Mouse (Mus musculus): Measurements from ENCODE around the gene Ugt1a9.
"Not testable (repeated sequence)": the region's sequence is repeated elsewhere in the genome, so short reads cannot be mapped to it uniquely, and the experiment has no call there.

The Ugt1a9 gene

DNA sequence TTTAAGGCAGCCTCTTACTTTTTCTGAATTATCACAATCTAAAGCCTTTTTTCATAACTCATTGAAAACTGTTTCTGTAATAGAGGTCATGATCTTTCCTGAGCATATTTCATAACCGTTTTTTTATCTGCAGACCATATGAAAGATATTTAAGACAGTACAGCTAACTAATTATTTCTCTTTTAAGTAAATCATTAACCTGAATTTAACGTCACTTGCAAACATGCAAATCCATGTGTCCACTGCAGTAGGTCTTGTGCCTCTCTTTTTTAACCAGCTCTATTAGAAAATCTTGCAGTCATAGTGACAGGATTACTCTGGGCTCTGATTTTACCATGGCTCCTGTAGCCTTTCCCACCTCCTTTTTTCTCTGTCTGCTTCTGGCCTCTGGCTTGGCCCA lies at the start of gene Ugt1a9:
Gene Ugt1a9 (plus strand): TSS at position 306 of the 400 bp plus-strand sequence.
- no peak for DNase-seq (ENCODE audit: extremely low read depth, low read depth)

DNA sequence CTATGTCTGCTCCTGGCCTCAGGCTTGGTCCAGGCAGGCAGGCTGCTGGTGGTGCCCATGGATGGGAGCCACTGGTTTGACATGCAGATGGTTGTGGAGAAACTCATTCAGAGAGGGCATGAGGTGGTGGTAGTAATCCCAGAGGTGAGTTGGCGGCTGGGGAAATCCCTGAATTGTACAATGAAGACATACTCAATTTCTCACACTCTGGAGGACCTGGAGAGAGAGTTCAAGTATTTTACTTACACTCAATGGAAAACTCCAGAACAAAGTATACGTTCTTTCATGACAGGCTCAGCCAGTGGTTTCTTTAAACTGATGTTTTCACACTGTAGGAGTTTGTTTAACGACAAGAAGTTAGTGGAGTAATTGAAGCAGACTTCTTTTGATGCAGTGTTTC lies 45.4 kb upstream of the Ugt1a9 start:
- not testable (repeated sequence) for DNase-seq (ENCODE audit: extremely low read depth, low read depth)

DNA sequence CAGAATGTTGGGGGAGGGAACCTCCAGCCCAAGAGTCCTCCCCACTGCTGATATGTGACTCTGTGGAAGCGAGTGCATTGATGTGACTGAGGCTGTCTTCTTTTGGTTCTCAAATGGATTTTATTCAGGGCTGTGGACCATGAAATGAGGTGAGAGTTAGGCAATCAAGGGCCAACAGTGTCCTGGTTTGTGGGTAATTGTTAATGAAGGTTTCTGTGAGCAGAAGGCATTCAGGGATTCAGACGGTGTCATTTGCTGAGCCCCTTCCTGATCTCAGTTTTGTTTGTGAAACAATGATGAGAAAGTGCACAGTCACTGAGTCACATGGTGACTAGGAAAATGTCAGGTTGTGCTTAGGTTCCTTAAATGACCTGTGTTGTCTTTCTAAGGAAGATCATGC lies 27.6 kb upstream of the Ugt1a9 start:
- DNase-seq (ENCODE audit: extremely low read depth, low read depth): not testable (repeated sequence)

DNA sequence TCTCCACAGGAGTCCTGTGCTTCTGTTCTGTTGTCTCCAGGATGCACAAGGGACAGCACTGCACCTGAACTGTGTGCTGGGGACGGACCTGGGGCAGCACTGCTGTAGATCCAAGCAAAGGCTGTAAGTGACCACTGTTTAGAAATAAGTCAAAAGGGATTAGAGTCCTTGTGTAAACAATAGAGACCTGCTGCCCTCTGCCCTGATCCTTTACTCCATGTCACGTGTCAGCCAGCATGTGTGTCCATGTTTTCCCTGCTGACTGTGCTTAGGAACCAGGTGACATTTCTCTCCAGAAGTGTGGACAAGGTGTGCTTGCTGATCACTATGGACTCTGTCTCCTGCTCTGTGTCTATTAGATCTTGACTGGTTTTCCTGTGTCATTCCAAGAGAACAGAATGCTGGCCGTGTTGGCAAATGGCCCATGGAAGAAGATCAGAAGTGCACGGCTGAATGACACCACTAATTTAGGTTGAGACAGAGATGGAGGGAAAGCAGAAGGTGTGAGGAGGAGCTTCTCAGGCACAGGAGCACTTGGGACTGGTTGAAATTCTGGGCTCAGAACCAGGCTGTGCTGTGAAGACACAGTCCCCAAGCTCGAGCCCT lies 25.7 kb upstream of the Ugt1a9 start:
- not testable (repeated sequence) for DNase-seq (ENCODE audit: extremely low read depth, low read depth)

DNA sequence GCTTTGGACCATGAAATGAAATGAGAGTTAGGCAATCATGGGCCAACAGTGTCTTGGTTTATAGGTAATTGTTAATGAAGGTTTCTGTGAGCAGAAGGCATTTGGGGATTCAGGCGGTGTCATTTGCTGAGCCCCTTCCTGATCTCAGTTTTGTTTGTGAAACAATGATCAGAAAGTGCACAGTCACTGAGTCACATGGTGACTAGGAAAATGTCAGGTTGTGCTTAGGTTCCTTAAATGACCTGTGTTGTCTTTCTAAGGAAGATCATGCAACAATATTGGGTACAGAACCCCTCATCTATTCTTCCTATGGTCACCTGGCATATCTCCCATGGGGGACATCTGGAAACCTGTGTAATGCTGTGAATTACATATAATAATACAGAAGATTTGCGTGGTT lies 23.2 kb upstream of the Ugt1a9 start:
- not testable (repeated sequence) for DNase-seq (ENCODE audit: extremely low read depth, low read depth)

DNA sequence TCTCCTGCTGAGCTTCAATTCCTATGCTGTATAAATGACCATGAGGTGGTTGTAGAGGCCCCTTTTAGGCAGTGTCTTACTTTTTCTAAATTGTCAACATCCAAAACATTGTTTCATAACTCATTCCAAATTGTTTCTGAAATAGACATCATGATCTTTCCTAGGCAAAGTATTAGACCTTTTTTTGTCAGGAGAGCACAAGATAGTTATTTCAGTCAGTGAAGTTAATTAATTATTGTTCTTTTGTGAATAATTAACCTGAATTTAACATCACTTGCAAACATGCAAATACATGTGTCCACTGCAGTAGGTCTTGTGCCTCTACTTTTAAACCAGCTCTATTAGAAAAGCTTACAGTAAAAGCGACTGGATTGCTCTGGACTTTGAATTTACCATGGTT lies 15.5 kb upstream of the Ugt1a9 start, which contains the start of gene Ugt1a10:
Gene Ugt1a10 (plus strand): TSS at position 301 of the 400 bp plus-strand sequence.
- no peak for DNase-seq (ENCODE audit: extremely low read depth, low read depth)

DNA sequence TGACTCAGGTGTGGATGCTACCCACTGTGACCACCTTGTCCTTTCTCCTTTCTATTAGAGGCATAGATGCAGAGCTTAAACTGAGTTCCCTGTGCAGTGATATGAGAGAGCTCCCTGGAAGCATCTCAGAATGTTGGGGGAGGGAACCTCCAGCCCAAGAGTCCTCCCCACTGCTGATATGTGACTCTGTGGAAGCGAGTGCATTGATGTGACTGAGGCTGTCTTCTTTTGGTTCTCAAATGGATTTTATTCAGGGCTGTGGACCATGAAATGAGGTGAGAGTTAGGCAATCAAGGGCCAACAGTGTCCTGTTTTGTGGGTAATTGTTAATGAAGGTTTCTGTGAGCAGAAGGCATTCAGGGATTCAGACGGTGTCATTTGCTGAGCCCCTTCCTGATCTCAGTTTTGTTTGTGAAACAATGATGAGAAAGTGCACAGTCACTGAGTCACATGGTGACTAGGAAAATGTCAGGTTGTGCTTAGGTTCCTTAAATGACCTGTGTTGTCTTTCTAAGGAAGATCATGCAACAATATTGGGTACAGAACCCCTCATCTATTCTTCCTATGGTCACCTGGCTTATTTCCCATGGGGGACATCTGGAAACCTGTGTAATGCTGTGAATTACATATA lies 4.0 kb upstream of the Ugt1a9 start:
- DNase-seq (ENCODE audit: extremely low read depth, low read depth): not testable (repeated sequence)

DNA sequence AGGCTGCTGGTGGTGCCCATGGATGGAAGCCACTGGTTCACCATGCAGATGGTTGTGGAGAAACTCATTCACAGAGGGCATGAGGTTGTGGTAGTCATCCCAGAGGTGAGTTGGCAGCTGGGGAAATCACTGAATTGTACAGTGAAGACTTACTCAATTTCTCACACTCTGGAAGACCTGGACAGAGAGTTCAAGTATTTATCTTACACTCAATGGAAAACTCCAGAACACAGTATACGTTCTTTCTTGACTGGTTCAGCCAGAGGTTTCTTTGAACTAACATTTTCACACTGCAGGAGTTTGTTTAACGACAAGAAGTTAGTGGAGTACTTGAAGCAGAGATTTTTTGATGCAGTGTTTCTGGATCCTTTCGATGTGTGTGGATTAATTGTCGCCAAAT lies 302 bp downstream of the Ugt1a9 start:
- no peak for DNase-seq (ENCODE audit: extremely low read depth, low read depth)

DNA sequence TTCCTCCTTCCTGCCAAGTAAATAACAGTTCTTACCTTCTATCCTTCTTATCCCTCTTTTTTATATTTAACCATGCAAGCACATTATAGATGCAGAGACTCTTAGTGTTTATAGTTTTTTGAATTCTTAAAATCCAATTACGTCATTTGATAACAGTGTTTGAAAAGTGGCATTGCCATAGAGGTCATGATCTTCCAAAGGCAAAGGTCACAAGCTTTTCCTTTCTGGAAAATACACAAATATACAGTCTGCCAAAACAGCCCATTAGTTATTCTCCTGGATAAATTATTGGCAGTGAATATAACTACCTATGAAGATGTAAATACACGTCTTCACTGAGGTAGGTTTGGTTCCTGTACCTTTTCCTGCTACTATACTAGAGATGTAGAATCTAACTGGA lies 3.9 kb downstream of the Ugt1a9 start:
- DNase-seq (ENCODE audit: extremely low read depth, low read depth): no peak

DNA sequence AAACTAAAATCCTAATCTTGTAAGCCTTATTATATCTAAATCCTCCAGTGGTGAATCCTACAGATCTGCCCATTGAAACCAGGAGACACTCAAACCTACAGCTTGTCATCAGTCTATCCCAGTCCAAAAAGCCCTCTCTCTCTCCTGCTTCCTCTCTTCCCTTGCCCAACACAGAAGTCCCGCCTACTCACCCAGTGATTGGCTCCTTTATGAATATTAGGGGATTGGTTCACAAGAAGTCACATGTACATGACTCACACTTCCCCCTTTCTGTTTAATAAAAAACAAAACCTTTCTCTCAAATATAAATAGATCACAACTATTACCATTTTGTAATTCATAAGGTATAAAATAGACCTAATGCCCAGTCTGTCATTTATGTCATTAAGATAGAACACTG lies 6.5 kb downstream of the Ugt1a9 start:
- peak; percentile 18 for DNase-seq (ENCODE audit: extremely low read depth, low read depth)

DNA sequence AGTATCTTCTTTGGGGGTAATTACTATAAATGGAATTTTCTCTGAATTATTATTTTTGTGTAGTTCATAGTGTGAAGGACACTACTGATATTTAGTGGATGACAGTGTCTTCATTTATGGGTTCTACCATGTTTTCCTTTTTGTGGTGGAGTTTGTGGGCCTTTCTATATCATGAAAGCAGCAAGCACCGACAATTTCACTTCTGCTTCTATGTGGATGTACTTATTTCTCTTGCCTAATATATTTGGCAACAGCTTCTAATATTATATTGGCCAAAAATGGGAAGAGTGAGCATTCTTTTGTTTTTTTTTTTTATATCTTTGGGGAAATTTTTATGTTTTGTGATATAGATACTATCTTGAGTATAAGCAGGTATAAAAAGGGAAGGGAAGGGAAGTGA lies 11.1 kb downstream of the Ugt1a9 start:
- no peak for DNase-seq (ENCODE audit: extremely low read depth, low read depth)

DNA sequence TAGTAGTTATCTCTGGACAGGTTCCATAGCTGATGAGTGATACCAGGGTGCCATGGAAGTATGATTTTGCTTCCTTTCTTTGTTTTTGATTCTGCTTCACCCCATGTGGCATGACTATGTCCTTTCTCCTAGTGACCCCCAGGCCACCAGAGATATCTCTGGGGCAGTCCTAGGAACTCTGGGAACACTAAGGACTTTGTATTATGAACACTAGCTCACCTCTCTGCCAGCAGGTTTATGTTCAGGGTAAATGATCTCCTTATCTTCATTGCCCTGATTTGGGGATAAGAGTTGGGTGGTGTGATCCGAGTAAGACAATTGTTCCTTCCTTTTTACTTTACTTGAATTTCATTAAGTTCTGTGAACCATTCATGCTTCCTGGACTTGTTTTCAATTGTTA lies 15.5 kb downstream of the Ugt1a9 start:
- DNase-seq (ENCODE audit: extremely low read depth, low read depth): no peak

DNA sequence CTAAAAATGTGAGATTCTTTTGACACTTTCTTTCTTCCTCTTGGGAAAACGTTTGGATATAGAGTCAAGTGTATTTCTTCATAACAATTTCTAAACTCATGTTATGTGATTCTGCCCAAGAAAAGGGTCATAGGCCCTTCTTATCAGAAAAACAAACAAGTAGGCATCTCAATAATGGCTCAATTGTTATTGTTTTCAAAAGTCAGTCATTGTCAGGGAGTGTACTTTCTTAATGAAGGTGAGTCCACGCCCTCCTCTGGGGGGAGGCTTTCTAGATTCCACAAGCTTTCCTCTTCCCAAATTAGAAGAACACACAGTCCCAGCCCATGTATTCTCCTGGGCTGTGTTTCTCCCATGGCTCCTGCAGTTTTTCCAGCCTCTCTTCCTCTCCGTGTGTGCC lies 16.9 kb downstream of the Ugt1a9 start, which contains the start of gene Ugt1a8:
Gene Ugt1a8 (plus strand): TSS at position 301 of the 400 bp plus-strand sequence.
- no peak for DNase-seq (ENCODE audit: extremely low read depth, low read depth)

DNA sequence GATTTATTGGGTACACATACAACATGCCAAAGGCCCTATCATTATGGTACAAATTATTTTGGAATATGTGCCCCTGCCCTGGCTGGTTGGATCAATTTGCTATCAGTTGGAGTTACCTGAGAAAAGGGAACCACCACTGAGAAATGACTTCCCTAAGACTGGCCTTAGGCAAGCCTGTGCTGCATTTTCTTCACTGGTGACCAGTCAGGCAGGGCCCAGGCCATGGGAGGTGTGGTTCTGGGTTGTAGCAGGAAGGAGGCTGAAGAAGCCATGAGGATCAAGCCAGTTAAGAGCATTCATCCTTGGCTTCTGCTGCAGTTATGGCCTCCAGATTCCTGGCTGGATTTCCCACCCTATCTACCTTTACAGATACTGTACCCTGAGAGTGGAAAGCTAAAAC lies 21.7 kb downstream of the Ugt1a9 start:
- DNase-seq (ENCODE audit: extremely low read depth, low read depth): no peak

DNA sequence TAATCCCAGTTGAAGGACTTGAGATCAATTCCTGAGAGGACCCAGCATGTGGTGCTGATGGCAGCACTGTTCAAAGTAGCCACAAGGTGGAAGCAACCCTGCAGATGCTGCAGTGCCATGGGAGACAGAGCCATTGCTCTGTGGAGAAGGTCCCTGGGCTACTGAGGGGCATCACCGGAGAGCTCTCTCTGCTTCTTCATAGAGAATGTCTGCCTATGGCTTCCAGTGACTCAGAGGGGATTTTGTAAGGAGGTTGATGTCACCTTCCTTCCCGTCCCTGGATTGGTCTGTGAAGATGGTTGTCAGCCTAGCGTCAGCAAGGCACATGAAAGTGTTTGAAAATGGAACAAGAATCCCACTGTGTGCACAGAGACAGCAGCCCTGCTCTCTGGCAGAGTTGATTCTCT lies 23.7 kb downstream of the Ugt1a9 start:
- DNase-seq (ENCODE audit: extremely low read depth, low read depth): peak; percentile 2

DNA sequence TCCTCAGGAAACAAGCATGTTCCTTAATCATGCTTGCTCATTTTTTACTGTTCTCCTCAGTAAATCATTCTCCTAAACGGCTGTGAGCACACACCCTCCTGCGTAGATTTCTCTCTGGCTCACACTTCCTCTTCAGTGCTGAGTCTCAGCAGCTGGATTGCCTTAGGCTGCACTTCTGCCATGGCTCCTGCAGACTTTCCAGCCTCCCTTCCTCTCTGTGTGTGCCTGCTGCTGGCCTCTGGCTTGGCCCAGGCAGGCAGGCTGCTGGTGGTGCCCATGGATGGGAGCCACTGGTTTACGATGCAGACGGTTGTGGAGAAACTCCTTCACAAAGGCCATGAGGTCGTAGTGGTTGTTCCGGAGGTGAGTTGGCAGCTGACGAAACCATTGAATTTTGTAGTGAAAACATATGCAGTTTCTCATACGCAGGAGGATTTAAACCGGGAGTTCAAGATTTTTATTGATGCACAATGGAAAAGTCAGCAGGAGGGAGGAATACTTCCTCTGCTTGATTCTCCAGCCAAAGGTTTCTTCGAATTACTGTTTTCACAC lies 24.4 kb downstream of the Ugt1a9 start, which contains the start of gene Ugt1a7c:
Gene Ugt1a7c (plus strand): TSS at position 122 of the 552 bp plus-strand sequence.
- peak; percentile 26 for DNase-seq (ENCODE audit: extremely low read depth, low read depth)

DNA sequence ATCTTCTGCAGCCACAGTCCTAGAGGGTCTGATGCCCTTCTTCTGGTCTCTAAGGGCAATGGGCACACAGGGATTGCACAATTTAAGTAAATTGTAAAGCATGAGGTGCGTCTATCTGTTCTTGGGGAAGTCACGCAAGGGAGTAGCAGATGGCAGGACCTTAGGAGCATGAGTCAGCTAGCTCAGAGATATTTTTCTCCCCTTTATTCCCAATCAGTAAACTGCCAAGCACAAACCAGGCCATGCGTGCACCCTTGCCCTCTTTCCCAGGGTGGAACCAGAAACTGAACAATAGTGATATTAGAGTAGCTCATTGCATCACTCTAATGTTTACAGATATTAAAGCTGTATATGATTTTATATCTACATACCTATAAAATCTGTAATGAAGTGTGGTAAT lies 27.9 kb downstream of the Ugt1a9 start:
- not testable (repeated sequence) for DNase-seq (ENCODE audit: extremely low read depth, low read depth)

DNA sequence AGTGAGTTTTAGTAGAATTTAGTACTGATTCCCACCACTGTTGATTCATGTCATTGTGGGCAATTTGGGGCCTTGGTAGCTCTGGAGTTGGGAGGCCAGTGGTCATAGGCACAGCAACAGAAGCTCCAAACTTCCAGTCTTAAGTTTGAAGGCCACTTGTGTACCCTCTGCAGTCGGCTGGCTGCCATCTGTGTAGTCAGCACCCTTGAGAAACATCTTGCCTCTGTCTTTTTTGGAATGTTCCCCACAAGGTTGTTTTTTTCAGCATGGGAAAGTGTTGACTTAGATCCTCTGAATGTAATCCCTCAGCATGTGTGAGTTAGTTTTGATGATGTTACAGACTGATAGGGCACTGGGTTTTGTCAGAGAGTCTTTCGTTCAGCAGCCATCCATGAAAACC lies 29.1 kb downstream of the Ugt1a9 start:
- DNase-seq (ENCODE audit: extremely low read depth, low read depth): not testable (repeated sequence)

DNA sequence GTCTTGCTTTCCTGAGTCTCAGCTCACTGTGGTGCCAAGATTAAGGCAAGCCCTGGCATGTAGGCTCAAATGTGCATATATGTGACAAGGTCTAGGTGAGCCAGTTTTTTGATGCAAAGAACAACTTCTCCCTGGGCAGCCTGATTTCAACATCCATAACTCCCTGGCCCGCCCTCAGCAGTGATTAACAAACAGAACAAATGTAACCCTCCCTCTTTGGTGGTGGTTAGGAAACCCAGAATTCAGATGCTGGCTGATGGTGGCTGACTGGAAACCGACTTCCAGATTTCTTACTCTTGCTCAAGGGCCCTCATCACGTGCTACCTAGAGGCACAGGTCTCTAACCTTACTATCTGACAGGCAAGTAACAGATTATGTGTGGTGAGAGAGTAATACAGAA lies 32.4 kb downstream of the Ugt1a9 start, which contains the start of gene Ugt1a6b:
Gene Ugt1a6b (plus strand): TSS at position 234 of the 400 bp plus-strand sequence.
- DNase-seq (ENCODE audit: extremely low read depth, low read depth): not testable (repeated sequence)

DNA sequence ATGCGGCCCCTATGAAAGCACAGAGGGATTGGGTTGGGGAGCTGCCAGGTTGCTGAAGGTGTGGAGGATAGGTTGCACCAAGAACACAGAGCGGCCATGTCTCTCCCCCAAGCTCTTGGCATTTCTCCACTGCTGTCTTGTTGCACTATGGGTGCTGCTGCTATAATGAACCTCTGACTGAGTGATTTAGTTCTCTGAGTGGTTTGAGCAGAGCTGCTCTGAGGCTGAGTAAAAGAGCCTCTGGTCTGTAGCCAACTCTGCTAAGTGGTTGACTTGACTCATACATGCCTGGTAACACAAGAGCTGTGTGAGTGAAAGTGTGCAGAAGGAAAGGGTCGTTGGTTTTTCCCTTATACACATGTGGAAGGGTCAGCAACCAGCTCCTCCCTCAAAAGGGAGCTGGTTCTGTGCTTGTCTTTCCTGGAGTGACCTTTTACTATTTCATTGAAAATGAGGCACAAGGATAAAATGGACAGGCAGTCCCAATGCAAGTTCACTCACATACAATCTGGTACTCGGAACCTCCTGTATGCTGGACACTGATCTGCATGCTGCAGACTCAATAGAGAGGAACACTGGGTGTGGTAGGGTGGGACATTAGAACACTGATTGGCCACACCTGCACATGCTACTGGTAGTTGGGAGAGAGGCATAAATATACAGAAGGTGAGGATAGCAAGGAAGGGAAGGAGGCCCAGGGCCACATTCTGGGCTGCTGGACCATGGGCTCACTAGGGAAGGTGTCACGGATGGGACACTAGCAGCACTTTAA lies 33.3 kb downstream of the Ugt1a9 start:
- DNase-seq (ENCODE audit: extremely low read depth, low read depth): not testable (repeated sequence)

DNA sequence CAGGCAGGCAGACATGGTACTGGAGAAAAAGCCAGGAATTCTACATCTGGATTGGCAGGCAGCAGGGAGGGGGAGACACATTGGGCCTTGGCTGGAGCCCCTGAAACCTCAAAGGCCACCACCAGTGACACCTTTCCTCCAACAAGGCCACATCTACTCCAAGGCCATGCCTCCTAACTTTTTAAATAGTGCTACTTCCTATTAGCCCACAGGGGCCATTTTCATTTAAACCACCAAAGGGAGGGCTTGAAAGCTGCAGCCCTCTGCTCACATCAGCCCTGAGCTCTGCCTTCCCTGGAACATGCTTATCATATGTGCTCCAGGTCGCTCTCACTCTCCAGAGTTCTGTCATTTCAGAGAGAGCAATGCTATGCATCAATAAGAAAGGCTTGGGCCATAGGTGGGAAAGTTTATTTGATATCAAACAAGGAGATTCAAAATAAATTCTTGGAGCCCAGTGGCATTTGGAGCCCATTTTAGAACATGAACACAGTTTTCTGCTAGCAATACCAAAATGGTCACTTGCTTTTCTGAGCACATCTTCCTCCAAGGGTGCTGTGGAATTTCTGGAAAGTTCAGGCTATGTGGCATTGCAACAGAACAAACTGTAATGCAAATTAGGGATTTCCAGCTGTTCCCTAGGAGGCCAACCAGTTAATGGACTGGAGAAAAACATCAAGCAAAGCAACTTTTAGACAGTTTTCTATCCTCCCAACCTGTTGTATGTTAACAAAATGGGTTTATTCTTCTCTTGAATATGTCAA lies 34.2 kb downstream of the Ugt1a9 start:
- no peak for DNase-seq (ENCODE audit: extremely low read depth, low read depth)
